Mouse (Mus musculus) stomach, postnatal 0 days (tissue): ENCODE measurements around the gene Gorasp1.

Experiments
- CTCF ChIP-seq: IDR thresholded peaks from 2 replicates; pipeline ENCODE4 v1.5.1; 2016; ENCODE audit warnings: antibody characterized with exemption, low read depth, mild to moderate bottlenecking, moderate library complexity
- EP300 ChIP-seq: optimal IDR thresholded peaks from 2 replicates; pipeline ENCODE3; 2016; ENCODE audit warnings: antibody characterized with exemption

- TF ChIP-seq CTCF (no peak), EP300 (no peak)
These were observed 29.0 kb upstream of the Gorasp1 start for GRCm38 (mm10) chr9:119966221-119966910.
